Mouse (Mus musculus): ENCODE measurements around the gene Carm1. TPM values are rescaled to one million over a fixed set of nuclear protein-coding genes. Genes with fewer than 3 reads are reported as not detected.
"Not testable (repeated sequence)": the region's sequence is repeated elsewhere in the genome, so short reads cannot be mapped to it uniquely, and the experiment has no call there.

Gene Carm1
- polyA plus RNA-seq, 1 experiment from 2014 or later, result 62.4 TPM

GRCm38 (mm10) chr9:21589538-21589937 lies 42.8 kb downstream of the Carm1 start:
- ATAC-seq (replicated peaks; ENCODE audit: insufficient number of reproducible peaks, low FRiP score, low TSS enrichment, low read depth), result no peak
- Histone ChIP-seq H3K4me2 (ENCODE audit: low read depth, low read length) (no peak overlapping the region), H3K4me3 (ENCODE audit: low read depth, low read length) (no peak overlapping the region), H3K27me3 (ENCODE audit: control insufficient read depth, insufficient read depth, low read length) (no peaks in the 10 kb centered on the region), H3K9ac (replicated peaks; ENCODE audit: low read length) (no peak overlapping the region), H3K4me1 (ENCODE audit: control insufficient read depth, insufficient read depth, low read length) (no peaks in the 10 kb centered on the region; the same call in 1 of the 2 replicates), H3K9me3 (replicated peaks; ENCODE audit: control insufficient read depth, low read length) (no peaks in the 10 kb centered on the region), H3K36me3 (replicated peaks; ENCODE audit: control insufficient read depth, insufficient read depth, low read depth, low read length) (peaks cover 16% of the 10 kb centered on the region), H3K27ac (replicated peaks; ENCODE audit: low read depth, low read length) (no peak overlapping the region)
- DNase-seq (ENCODE audit: low spot score), result no peak
- 93% methylated on average over 5 of the region's 5 CpGs for WGBS

GRCm38 (mm10) chr9:21591127-21591830 lies 44.6 kb downstream of the Carm1 start:
- Histone ChIP-seq H3K9me3 (replicated peaks; ENCODE audit: control insufficient read depth, low read length) (no peaks in the 10 kb centered on the region), H3K27me3 (ENCODE audit: control insufficient read depth, insufficient read depth, low read length) (no peaks in the 10 kb centered on the region), H3K36me3 (replicated peaks; ENCODE audit: control insufficient read depth, insufficient read depth, low read depth, low read length) (peaks cover 14% of the 10 kb centered on the region), H3K9ac (replicated peaks; ENCODE audit: low read length) (no peak overlapping the region), H3K27ac (replicated peaks; ENCODE audit: low read depth, low read length) (no peak overlapping the region), H3K4me1 (ENCODE audit: control insufficient read depth, insufficient read depth, low read length) (no peaks in the 10 kb centered on the region; the same call in 1 of the 2 replicates), H3K4me3 (ENCODE audit: low read depth, low read length) (no peak overlapping the region), H3K4me2 (ENCODE audit: low read depth, low read length) (no peak overlapping the region)
- 90% methylated on average over 6 of the region's 6 CpGs for WGBS
- DNase-seq (ENCODE audit: low spot score) (no peak), ATAC-seq (replicated peaks; ENCODE audit: insufficient number of reproducible peaks, low FRiP score, low TSS enrichment, low read depth) (no peak)

- 24% methylated on average over 17 of the region's 17 CpGs for WGBS
- H3K9ac ChIP-seq (replicated peaks; ENCODE audit: low read length), result peak overlapping the region; percentile 90
- no peaks in the 10 kb centered on the region; the same call in 1 of the 2 replicates for H3K4me1 ChIP-seq (ENCODE audit: control insufficient read depth, insufficient read depth, low read length)
- peak overlapping the region; percentile 47; the same call in 1 of the 2 replicates for H3K27ac ChIP-seq (replicated peaks; ENCODE audit: low read depth, low read length)
- H3K36me3 ChIP-seq (replicated peaks; ENCODE audit: control insufficient read depth, insufficient read depth, low read depth, low read length), result peaks cover 14% of the 10 kb centered on the region
- H3K9me3 ChIP-seq (replicated peaks; ENCODE audit: control insufficient read depth, low read length), result no peaks in the 10 kb centered on the region
- H3K4me3 ChIP-seq (ENCODE audit: low read depth, low read length), result peak overlapping the region; percentile 84
- H3K27me3 ChIP-seq (ENCODE audit: control insufficient read depth, insufficient read depth, low read length), result no peaks in the 10 kb centered on the region
- no peak for DNase-seq (ENCODE audit: low spot score)
- H3K4me2 ChIP-seq (ENCODE audit: low read depth, low read length), result peak overlapping the region; percentile 73
- no peak; the same call in 1 of the 2 replicates for ATAC-seq (replicated peaks; ENCODE audit: insufficient number of reproducible peaks, low FRiP score, low TSS enrichment, low read depth)
Measured at GRCm38 (mm10) chr9:21591831-21592702, 45.4 kb downstream of the Carm1 start.

- peak; percentile 98 for DNase-seq (ENCODE audit: low spot score)
- Histone ChIP-seq H3K4me1 (ENCODE audit: control insufficient read depth, insufficient read depth, low read length) (no peaks in the 10 kb centered on the region; the same call in 1 of the 2 replicates), H3K9me3 (replicated peaks; ENCODE audit: control insufficient read depth, low read length) (no peaks in the 10 kb centered on the region), H3K27ac (replicated peaks; ENCODE audit: low read depth, low read length) (peak within 1 kb of the TSS; percentile 47), H3K27me3 (ENCODE audit: control insufficient read depth, insufficient read depth, low read length) (no peaks in the 10 kb centered on the region), H3K4me2 (ENCODE audit: low read depth, low read length) (peak within 1 kb of the TSS; percentile 94), H3K9ac (replicated peaks; ENCODE audit: low read length) (peak within 1 kb of the TSS; percentile 90), H3K36me3 (replicated peaks; ENCODE audit: control insufficient read depth, insufficient read depth, low read depth, low read length) (peaks cover 10% of the 10 kb centered on the region), H3K4me3 (ENCODE audit: low read depth, low read length) (peak within 1 kb of the TSS; percentile 84)
- WGBS, result under 1% methylated on average over 30 of the region's 30 CpGs
- ATAC-seq (replicated peaks; ENCODE audit: insufficient number of reproducible peaks, low FRiP score, low TSS enrichment, low read depth), result peak; percentile 89
Measured at GRCm38 (mm10) chr9:21592703-21593121, 46.0 kb downstream of the Carm1 start, which contains the start of the genes Timm29 and Yipf2. TSS of gene Timm29 (plus strand) at chr9:21592722. TSS of gene Yipf2 (minus strand) at chr9:21592828.

GRCm38 (mm10) chr9:21593122-21593721 lies 46.5 kb downstream of the Carm1 start:
- H3K27me3 ChIP-seq (ENCODE audit: control insufficient read depth, insufficient read depth, low read length), result no peaks in the 10 kb centered on the region
- ATAC-seq (replicated peaks; ENCODE audit: insufficient number of reproducible peaks, low FRiP score, low TSS enrichment, low read depth) (no peak; the same call in 1 of the 2 replicates), DNase-seq (ENCODE audit: low spot score) (peak; percentile 18)
- no peaks in the 10 kb centered on the region; the same call in 1 of the 2 replicates for H3K4me1 ChIP-seq (ENCODE audit: control insufficient read depth, insufficient read depth, low read length)
- H3K27ac ChIP-seq (replicated peaks; ENCODE audit: low read depth, low read length), result peak overlapping the region; percentile 29
- H3K4me2 ChIP-seq (ENCODE audit: low read depth, low read length), result peak overlapping the region; percentile 94
- H3K4me3 ChIP-seq (ENCODE audit: low read depth, low read length), result peak overlapping the region; percentile 84
- H3K9ac ChIP-seq (replicated peaks; ENCODE audit: low read length), result peak overlapping the region; percentile 90
- no peaks in the 10 kb centered on the region for H3K9me3 ChIP-seq (replicated peaks; ENCODE audit: control insufficient read depth, low read length)
- 2% methylated on average over 65 of the region's 69 CpGs for WGBS
- H3K36me3 ChIP-seq (replicated peaks; ENCODE audit: control insufficient read depth, insufficient read depth, low read depth, low read length), result peaks cover 7% of the 10 kb centered on the region

- H3K9me3 ChIP-seq (replicated peaks; ENCODE audit: control insufficient read depth, low read length); ATAC-seq (replicated peaks; ENCODE audit: insufficient number of reproducible peaks, low FRiP score, low TSS enrichment, low read depth); H3K36me3 ChIP-seq (replicated peaks; ENCODE audit: control insufficient read depth, insufficient read depth, low read depth, low read length); H3K4me2 ChIP-seq (ENCODE audit: low read depth, low read length); H3K9ac ChIP-seq (replicated peaks; ENCODE audit: low read length); H3K4me1 ChIP-seq (ENCODE audit: control insufficient read depth, insufficient read depth, low read length); H3K27me3 ChIP-seq (ENCODE audit: control insufficient read depth, insufficient read depth, low read length); H3K4me3 ChIP-seq (ENCODE audit: low read depth, low read length); H3K27ac ChIP-seq (replicated peaks; ENCODE audit: low read depth, low read length); DNase-seq (ENCODE audit: low spot score): not testable (repeated sequence)
- 83% methylated on average over 8 of the region's 8 CpGs for WGBS
Measured at GRCm38 (mm10) chr9:21594350-21594749, 47.7 kb downstream of the Carm1 start.

- Histone ChIP-seq H3K4me3 (ENCODE audit: low read depth, low read length) (no peak overlapping the region), H3K9ac (replicated peaks; ENCODE audit: low read length) (no peak overlapping the region)
Measured at GRCm38 (mm10) chr9:21594838-21595237, 48.1 kb downstream of the Carm1 start.

More at GRCm38 (mm10) chr9:21594838-21595237, 48.1 kb downstream of the Carm1 start:
- no peak overlapping the region for H3K4me2 ChIP-seq (ENCODE audit: low read depth, low read length)
- ATAC-seq (replicated peaks; ENCODE audit: insufficient number of reproducible peaks, low FRiP score, low TSS enrichment, low read depth) (no peak), DNase-seq (ENCODE audit: low spot score) (no peak)
- no peaks in the 10 kb centered on the region; the same call in 1 of the 2 replicates for H3K4me1 ChIP-seq (ENCODE audit: control insufficient read depth, insufficient read depth, low read length)
- H3K9me3 ChIP-seq (replicated peaks; ENCODE audit: control insufficient read depth, low read length), result no peaks in the 10 kb centered on the region
- H3K36me3 ChIP-seq (replicated peaks; ENCODE audit: control insufficient read depth, insufficient read depth, low read depth, low read length), result peaks cover 2% of the 10 kb centered on the region
- WGBS, result 84% methylated on average over 2 of the region's 2 CpGs
- H3K27me3 ChIP-seq (ENCODE audit: control insufficient read depth, insufficient read depth, low read length), result no peaks in the 10 kb centered on the region
- no peak overlapping the region for H3K27ac ChIP-seq (replicated peaks; ENCODE audit: low read depth, low read length)
